Mouse (Mus musculus): ENCODE results near the gene Trappc13. TPM values are rescaled to one million over a fixed set of nuclear protein-coding genes. Genes with fewer than 3 reads are reported as not detected.

Trappc13 gene
- total RNA-seq, 2 experiments from 2014 or later: 23.5 to 49.9 TPM

GRCm38 (mm10) chr13:104122078-104122840 lies 56.0 kb downstream of the Trappc13 start:
- ATAC-seq (replicated peaks; ENCODE audit: low FRiP score, poor library complexity, severe bottlenecking): no peak

DNA sequence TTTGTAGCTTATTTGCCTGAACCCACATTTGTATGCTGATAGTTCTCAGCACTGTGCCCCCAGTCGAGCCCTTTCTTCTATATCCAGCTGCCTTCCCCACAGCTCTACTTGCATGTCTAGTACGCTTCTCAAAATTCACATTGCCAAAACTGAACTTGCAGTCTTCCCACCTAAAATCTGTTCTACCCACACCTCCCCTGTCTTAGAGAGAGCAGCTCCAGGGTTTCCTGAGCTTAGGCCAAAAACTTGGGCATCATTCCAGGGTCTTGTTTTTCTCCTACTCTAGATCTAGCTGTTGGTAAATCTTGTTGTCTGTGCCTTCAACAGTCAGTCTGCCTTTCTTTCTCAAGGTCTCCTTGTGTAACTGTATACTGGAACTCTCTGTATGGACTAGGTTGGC lies 63.4 kb downstream of the Trappc13 start:
- no peak for ATAC-seq (replicated peaks; ENCODE audit: low FRiP score, poor library complexity, severe bottlenecking)

DNA sequence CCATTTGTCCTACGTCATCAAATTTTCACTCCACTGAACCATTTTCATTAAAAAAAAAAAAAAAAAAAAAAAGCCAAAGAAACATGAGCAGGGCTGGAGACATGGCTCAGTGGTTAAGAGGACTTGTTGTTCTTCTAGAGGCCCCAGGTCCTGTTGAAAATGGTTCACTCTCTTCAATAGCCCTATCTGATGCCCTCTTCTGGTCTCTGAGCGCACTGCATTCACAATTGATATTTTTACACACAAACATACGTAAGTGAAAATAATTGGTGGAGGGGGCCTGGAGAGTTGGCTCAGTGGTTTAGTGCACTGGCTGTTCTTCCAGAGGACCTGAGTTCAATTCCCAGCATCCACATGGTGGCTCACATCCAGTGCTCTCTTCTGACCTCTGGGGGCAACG lies 64.5 kb downstream of the Trappc13 start:
- ATAC-seq (replicated peaks; ENCODE audit: low FRiP score, poor library complexity, severe bottlenecking): no peak

DNA sequence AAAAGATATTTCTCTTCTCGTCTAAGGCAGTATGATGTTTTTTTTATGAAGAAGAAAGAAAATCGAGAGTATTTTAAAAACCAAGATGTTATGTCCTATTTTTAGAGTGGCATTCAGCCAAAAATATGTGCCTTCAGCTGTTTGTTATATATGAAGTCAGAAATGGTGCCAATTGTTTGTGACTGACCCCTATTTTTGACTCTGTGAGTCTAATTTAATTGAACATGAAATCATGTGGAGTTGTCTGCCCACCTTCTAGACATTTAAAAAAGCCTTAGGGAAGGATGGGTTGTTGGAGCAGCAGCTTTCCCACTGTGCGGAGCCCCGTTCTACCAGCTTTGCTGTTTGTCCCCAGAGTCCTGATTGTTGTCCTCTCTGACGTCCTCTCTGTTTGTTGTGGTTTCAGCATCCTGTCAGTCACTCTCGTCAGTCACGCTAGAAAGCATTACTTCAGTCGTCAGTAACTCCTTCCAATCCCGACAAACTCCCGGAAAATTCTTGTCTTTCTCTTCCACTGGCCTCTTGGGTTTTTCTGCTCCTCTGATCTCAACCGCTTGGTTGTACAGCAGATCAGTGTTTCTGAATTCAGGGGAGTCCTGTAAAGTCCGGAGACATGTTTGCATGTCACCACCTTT lies 65.9 kb downstream of the Trappc13 start:
- no peak for ATAC-seq (replicated peaks; ENCODE audit: low FRiP score, poor library complexity, severe bottlenecking)

DNA sequence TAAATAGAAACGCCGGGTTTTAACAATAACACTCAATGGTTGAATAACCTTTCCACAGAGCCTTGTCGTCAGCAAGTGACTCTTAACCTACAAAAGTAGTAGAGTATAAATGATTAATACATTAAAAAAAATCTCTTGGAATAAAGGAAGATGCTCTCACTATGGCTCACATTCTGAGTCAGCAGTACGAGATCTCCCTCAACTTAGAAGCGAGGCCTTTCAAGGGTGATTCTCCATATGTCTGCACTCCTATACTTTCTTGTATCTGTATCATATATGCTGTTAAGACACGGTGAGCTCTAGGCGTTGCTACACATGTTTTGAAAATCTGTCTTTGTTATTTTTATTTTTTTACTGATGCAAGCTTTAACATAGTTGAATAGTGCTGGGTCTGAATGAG lies 67.7 kb downstream of the Trappc13 start:
- ATAC-seq (replicated peaks; ENCODE audit: low FRiP score, poor library complexity, severe bottlenecking): no peak

DNA sequence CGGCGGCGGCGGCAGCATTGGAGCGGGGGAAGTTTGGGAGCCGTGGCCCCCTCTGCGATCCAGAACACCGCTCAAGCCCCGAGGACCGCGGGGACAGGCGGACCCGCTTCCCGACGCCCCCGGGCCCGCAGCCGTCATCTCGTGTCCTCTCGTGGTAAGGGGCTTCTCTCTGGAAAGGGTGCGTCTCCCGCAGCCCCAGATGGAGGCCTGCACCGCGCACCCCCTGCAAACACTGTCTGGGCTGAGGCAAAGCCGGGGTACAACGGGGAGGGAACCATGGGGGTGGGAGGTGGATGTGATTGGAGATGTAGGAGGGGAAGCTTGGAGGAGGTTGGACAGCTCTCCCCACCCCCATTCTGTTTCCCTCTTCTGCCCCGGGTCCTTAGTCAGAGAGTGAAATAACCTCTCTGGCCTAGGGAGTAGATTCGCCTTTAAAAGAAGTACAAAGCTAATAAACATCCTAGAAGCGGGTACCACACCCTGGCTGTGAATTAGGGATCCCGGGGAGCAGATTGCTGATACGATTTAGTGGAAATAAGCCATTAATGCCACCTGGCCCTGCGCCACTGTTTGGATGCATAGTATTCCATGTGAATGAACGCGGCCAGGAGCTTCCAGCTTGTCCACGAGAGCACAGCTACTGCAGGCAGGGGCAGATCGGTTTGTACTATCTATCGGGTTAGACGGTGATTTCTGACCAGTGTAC lies 68.3 kb downstream of the Trappc13 start:
- ATAC-seq (replicated peaks; ENCODE audit: low FRiP score, poor library complexity, severe bottlenecking): no peak

DNA sequence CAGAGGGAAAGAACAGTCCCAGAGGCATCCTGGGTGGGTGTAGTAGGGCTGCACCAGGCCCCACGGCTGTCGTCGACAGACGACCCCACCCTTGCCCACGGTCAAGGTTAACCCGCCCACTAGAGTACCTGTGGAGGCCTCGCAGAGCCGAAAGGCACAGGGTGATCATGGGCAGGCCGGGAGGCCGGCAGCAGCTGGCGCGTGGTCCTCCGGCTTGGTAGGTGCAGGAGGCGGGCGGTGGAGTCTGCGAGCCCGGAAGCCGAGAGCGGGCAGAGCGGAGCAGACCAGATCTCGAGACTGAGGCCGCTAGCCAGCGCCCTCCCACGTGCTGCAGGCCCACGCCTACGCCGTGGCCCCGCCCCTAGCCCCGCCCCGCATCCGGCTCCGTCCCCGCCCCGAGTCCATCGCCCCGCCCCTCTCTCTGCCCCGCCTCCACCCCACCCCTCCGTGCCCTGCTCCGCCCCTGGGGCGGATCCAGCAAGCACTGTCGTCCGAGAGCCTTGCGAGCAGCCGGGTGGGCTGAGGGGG lies 68.9 kb downstream of the Trappc13 start, which contains the start of the genes Nln and Sgtb:
Gene Nln (minus strand): TSS at position 327 of the 528 bp plus-strand sequence.
Gene Sgtb (plus strand): TSS at position 454 of the 528 bp plus-strand sequence.
- ATAC-seq (replicated peaks; ENCODE audit: low FRiP score, poor library complexity, severe bottlenecking): peak; percentile 94

DNA sequence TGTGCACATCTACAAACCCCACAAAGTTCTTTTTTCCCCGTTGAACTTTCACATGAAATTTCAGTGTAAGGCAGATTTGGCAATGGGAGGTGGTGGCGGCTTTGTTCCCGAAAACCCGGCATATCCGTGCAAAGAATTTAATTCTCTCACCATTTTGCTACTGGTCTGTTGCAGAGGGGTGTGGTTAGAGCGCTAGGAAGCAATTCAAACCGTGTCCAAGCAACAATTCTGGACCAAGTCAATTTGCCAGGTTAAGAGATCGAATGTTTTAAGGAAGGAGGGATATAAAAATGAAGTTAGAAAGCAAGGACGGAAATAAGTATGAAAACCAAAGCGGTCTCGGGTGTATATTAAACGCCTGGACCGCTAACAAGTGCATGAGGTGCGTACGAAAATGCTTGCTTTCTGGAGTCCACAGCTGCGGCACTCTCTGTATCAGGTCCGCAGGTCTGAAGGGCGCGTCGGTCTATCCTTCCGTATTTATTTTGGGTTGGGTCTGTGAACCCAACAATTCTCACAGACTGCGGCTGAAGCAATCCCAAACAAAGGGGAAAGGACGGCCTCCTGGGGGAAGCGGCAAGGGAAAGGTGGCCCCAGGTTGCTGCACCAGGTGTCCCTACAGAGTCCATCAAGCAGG lies 69.5 kb downstream of the Trappc13 start:
- no peak for ATAC-seq (replicated peaks; ENCODE audit: low FRiP score, poor library complexity, severe bottlenecking)

- no peak for ATAC-seq (replicated peaks; ENCODE audit: low FRiP score, poor library complexity, severe bottlenecking)
Measured at GRCm38 (mm10) chr13:104101606-104102235, 76.5 kb downstream of the Trappc13 start.

DNA sequence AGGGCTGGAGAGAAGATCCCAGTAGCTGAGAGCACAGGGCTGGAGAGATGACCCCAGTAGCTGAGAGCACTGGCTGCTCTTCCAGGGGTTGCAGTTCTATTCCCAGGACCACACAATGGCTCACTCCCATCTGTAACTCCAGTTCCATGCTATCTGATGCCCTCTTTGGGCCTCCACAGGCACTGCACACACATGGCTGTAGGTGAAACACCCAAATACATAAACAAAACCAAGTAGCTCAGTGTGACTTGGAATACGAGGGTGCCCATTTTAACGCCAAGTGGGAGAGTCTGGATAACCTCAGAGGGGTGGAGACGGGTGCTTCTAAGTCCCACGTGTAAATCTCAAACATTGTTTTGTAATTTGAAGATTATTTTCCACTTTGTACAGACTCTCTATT lies 77.9 kb downstream of the Trappc13 start:
- ATAC-seq (replicated peaks; ENCODE audit: low FRiP score, poor library complexity, severe bottlenecking): no peak

DNA sequence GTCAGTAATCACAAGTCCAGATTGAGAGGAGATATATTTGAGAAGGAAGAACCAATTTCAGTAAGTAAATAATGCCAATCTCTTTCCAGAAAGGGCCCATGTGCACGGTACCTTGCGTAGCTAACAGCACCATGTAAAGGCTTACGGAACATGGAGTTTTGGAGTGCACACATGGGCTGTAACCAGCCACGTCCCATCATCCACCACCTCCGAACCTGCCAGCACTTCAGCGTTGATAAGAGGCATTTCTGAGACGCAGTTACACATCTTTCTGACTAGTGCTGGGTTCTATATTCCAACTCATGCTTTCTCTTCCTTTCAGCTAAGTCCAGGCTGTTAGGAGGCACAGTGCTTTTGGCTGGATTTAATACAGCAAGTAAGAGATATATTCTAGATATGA lies 81.1 kb downstream of the Trappc13 start:
- ATAC-seq (replicated peaks; ENCODE audit: low FRiP score, poor library complexity, severe bottlenecking): no peak

GRCm38 (mm10) chr13:104095955-104096354 lies 82.3 kb downstream of the Trappc13 start:
- no peak for ATAC-seq (replicated peaks; ENCODE audit: low FRiP score, poor library complexity, severe bottlenecking)

DNA sequence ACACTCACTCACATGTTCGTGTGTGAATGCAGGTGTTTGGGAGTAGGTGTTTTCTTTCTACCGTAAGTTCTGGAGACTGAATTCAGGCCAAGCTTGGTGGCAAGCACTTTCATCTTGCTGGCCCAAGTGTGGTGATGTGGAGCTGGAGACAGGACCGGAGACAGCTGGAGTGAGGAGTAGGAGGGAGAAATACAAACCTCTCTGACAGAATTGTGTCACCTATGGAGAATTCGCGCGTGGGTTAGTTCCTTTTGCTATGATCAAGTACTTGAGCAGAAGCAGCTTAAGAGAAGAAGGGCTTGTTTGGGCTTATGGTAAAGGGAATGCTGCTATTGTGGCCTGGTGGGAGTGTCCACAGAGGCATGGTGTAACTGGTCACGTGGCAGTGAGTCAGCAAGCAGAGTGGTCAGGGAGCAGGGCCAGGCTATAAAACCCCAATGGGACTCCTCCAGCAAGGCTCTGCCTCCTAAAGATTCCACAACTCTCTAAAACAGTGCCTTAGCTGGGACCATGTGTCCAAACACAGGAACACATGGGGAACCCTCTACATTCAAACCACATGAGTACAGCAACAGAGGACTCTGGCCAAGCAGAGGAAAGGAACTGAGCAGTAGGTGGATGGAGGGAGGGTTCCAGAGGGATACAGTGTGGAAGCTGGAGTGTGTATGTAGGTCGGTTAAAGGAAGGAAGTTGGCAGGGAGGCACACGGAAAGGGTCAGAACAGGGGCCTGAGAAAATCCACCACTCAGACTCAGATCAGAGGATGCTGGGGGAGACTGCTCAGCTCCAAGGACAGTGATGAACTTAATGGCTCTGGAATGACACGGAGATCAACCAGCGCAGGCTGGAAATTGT lies 83.5 kb downstream of the Trappc13 start:
- ATAC-seq (replicated peaks; ENCODE audit: low FRiP score, poor library complexity, severe bottlenecking): no peak

Other genes starting within 250 kb of the Trappc13 start
- 5.8 and 11.7 TPM in 2 replicates for gene Nln, start 68.9 kb downstream of the Trappc13 start, total RNA-seq (2015; ENCODE audit: low replicate concordance)
- 3.5 and 4.4 TPM in 2 replicates for gene Nln, start 68.9 kb downstream of the Trappc13 start, total RNA-seq (2017; ENCODE audit: low replicate concordance)
- not detected in 2 replicates for gene Sgtb, start 68.7 kb downstream of the Trappc13 start, total RNA-seq (2015; ENCODE audit: low replicate concordance)
- gene Sgtb, start 68.7 kb downstream of the Trappc13 start, total RNA-seq (2017; ENCODE audit: low replicate concordance): not detected in 2 replicates
- gene Trim23, start 328 bp upstream of the Trappc13 start, total RNA-seq (2015; ENCODE audit: low replicate concordance): 21.3 and 22.2 TPM in 2 replicates
- gene Trim23, start 328 bp upstream of the Trappc13 start, total RNA-seq (2017; ENCODE audit: low replicate concordance): 28.4 and 50.7 TPM in 2 replicates
- gene Cenpk, start 50.1 kb upstream of the Trappc13 start, total RNA-seq (2015; ENCODE audit: low replicate concordance): 128 and 134 TPM in 2 replicates
- 324 and 373 TPM in 2 replicates for gene Cenpk, start 50.1 kb upstream of the Trappc13 start, total RNA-seq (2017; ENCODE audit: low replicate concordance)
- gene Ppwd1, start 50.4 kb upstream of the Trappc13 start, total RNA-seq (2015; ENCODE audit: low replicate concordance): 72.5 and 74.6 TPM in 2 replicates
- gene Ppwd1, start 50.4 kb upstream of the Trappc13 start, total RNA-seq (2017; ENCODE audit: low replicate concordance): 56.1 and 100 TPM in 2 replicates
- gene Adamts6, start 109.4 kb upstream of the Trappc13 start, total RNA-seq (2015; ENCODE audit: low replicate concordance): 1.1 and 2.9 TPM in 2 replicates
- gene Adamts6, start 109.4 kb upstream of the Trappc13 start, total RNA-seq (2017; ENCODE audit: low replicate concordance): 0.61 and 1.3 TPM in 2 replicates